Mouse (Mus musculus) frontal cortex, postnatal 14 days (tissue): ENCODE data around the gene Hist1h3d.
A peak's percentile ranks its signal among the peaks of the same experiment; 100 is the strongest.
"Not testable (repeated sequence)": the region's sequence is repeated elsewhere in the genome, so short reads cannot be mapped to it uniquely, and the experiment has no call there.

ENCODE experiments used
- DNase-seq, 2 experiments: peaks; one replicate each; pipeline ENCODE4 v3.0.0; 2022; ENCODE audit warnings: low spot score in 2 of 2

Gene Hist1h3d

DNA sequence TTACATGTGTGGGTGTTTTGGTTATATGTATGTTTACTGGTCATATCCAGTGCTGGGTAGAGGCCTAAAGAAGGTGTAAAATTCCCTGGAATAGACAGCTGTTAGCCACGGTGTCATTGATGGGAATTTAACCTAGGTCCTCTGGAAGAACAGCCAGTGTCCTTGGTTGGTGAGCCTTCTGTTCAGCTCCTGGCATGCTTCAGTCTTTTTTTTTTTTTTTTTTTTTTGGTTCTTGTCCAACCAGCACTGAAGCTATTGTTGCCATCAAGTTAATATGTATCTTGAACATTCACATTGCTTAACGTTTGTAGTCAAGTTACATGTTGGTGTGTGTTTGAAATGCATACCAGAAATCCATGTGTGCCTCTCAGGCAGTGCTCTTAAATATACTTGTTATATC, 11.1 kb upstream of the Hist1h3d start:
- no peak for DNase-seq

DNA sequence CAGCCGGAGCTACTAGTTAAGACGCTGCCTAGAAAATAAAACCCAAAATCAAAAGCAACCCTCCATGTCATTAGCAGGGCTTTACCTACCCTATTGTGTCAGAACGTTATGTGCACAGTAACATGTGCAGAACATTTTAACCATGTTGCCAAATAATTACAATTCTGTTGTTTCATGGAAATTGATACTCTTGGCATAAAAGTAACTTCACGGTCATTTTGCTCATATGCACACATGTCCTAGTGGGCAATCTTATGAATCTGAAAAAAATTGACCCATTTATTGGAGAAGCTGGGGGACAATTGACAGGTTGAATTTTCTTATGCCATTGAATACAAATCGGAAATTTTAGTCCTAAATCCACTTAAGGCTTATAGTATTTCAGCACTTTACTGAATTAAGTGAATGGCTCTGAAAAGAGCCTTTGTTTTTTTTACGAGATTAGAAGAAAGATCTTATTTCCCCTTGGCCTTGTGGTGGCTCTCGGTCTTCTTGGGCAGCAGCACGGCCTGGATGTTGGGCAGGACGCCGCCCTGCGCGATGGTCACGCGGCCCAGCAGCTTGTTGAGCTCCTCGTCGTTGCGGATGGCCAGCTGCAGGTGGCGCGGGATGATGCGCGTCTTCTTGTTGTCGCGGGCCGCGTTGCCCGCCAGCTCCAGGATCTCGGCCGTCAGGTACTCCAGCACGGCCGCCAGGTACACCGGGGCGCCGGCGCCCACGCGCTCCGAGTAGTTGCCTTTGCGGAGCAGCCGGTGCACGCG, 5.1 kb upstream of the Hist1h3d start:
- not testable (repeated sequence) for DNase-seq

- DNase-seq, result peak; percentile 64 to 67
These were observed 4.5 kb upstream of the Hist1h3d start, which contains the start of the genes Hist1h2ae and Hist1h2bg for GRCm38 (mm10) chr13:23571022-23571503. Gene Hist1h2ae (minus strand): TSS chr13:23571220. Gene Hist1h2bg (plus strand): TSS chr13:23571396.

DNA sequence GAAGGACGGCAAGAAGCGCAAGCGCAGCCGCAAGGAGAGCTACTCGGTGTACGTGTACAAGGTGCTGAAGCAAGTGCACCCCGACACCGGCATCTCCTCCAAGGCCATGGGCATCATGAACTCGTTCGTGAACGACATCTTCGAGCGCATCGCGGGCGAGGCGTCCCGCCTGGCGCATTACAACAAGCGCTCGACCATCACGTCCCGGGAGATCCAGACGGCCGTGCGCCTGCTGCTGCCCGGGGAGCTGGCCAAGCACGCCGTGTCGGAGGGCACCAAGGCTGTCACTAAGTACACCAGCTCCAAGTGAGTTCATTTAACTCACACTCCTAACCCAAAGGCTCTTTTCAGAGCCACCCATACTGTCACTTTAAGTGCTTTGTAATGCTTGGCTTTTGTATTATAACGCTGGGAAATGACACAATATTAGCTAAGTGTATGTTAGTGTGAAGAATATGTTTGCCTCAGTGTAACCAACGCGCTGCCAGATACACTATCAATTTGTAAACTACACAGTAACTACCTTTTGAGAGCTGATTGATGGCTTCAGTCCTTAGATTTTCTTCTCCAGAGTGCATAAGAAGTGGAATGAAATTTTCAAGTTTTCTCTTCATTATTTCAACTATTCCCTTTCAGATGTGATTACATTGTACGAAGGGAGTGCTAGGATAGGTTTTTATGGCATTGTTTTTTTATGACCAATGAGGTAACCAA, 3.9 kb upstream of the Hist1h3d start:
- not testable (repeated sequence) for DNase-seq

DNA sequence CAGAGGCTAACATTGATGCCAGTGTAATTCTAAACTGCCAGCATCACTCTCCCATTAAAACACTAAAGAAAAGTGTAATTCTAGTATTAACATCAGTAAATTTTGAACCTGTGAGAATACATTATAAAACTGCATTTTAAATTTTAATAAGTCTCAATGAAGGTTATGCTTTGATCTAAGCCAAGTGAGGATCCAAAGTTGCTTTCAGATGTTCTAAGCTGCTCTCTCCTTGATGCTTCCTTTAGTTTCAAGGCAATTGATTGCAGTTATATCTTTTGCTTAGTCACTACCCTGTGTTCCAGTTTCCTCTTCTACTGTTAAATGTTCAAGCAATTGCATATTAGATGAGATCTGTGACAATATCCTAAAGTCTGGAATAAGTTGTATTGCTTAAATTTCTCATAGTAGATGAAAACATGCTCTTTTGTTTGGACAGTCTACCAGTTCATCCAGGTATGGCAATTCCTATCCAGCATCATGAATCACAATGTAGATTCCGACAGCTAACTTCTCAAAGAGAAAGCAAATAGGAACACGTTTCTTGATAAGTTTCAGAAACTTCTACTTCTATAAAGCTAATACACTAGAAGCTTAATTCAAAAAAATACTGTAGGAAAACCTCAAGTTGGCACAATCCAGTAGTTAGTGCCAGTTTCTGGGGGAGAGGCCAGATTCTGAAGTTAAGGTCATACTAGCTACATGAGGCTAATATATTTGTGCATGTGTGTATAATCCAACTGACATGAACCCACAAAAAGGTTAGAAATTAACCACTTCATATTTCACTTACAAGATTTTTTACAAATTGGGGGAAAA, 3.1 kb upstream of the Hist1h3d start:
- DNase-seq, result no peak

DNA sequence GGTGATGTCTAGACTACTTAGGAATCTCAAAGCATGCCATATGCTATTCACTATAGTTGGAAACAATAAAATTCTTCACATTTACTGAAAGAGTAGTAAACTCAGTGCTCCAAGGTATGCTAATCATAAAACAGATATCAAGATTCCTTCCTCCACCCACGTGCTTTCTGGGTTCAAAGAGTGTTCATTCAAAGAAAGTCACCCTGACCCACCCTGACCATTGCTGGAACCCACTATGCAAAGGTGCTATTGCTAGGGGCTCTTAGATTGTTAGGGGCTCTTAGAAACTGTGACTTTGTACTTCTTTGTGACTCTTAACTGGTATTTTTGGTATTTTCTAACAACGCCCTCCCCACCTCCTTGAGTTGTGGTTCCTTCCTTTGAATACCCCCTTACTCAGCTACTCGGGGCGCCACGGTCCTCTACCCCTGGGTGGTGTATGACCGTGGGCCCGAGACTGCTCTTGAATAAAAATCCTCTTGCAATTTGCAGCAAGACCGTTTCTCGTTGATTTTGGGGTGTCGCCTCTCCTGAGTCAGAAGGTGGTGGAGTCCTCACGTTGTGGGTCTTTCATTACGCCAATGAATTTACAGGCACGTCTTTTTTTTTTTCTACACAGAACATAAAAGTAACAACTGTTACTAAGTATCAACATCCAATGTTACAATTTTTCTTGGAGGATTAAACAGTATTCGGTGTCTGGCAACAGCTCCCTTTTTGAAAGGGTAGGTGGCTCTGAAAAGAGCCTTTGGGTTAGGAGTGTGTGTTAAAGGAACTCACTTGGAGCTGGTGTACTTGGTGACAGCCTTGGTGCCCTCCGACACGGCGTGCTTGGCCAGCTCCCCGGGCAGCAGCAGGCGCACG, 2.3 kb upstream of the Hist1h3d start:
- DNase-seq, result not testable (repeated sequence)

DNA sequence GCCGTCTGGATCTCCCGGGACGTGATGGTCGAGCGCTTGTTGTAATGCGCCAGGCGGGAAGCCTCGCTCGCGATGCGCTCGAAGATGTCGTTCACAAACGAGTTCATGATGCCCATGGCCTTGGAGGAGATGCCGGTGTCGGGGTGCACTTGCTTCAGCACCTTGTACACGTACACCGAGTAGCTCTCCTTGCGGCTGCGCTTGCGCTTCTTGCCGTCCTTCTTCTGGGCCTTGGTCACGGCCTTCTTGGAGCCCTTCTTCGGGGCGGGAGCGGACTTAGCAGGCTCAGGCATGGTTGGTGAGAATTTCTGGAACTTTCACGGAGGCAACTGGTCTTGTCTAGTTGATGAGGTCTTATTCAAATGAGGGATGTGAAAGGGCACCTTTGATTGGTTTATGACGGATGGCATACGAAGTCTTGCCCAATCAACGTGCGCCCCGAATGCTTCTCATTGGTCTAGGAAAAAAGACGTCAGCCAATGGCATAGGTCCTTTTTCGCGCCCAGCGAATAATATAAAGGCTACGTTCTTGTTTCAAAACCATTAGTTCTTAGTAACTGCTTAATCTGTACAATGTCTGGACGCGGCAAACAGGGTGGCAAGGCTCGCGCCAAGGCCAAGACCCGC, 1.6 kb upstream of the Hist1h3d start, which contains the start of the genes Hist1h2bf and Hist1h2ad:
Gene Hist1h2bf, minus strand, starts transcription at position 299 of the 627 bp plus-strand sequence.
Gene Hist1h2ad, plus strand, starts transcription at position 484 of the 627 bp plus-strand sequence.
- DNase-seq, result peak; percentile 91 to 96

GRCm38 (mm10) chr13:23574546-23575170, 905 bp upstream of the Hist1h3d start:
- not testable (repeated sequence) for DNase-seq

- not testable (repeated sequence) for DNase-seq
These were observed 326 bp downstream of the Hist1h3d start for GRCm38 (mm10) chr13:23575864-23576313.

- DNase-seq, result no peak
These were observed 853 bp downstream of the Hist1h3d start for GRCm38 (mm10) chr13:23576351-23576881.

- no peak for DNase-seq
These were observed 1.5 kb downstream of the Hist1h3d start for GRCm38 (mm10) chr13:23576906-23577639.

DNA sequence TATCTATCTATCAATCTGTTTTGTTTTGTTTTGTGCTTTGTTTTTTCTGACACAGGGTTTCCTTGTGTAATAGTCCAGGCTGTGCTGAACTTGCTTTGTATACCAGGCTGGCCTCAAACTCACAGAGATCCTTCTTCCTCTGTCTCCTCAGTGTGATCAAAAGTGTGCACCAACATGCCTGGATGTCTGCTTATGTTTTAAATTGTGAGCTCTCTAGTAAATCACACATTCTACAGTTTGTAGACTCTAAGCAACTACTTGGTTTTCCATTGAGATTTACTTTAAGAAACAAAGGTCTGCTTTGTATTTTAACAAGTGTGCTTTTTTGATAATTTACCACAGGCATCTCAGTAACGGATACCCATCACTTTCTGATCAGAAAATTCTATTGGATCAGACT, 2.3 kb downstream of the Hist1h3d start:
- no peak for DNase-seq

DNA sequence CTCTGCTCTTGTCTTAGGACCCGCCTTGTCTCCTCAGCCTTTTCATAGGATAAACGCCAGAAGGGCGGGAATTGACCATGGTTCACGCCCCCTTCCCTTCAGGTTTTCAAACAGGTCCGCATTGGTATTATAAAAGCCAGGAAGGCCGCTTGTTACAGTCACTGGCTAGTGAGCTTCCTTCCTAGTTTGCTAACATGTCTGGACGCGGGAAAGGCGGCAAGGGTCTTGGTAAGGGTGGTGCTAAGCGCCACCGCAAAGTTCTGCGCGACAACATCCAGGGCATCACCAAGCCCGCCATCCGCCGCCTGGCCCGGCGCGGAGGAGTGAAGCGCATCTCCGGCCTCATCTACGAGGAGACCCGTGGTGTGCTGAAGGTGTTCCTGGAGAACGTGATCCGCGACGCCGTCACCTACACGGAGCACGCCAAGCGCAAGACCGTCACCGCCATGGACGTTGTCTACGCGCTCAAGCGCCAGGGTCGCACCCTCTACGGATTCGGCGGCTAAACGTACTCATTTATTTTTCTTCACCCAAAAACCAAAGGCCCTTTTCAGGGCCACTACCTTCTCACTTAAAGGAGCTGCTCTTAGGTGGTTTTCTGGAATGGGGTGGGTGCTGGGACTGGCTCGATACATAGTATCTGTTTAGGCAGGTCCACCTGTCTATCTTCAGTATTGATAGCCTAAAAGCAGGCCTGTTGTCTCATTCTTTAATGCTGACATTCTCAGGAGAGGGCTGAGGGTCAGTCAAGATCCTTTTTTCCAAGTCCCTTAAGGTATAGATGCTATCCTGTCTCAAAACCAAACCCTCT, 6.0 kb downstream of the Hist1h3d start, which contains the start of gene Hist1h4d:
Gene Hist1h4d, plus strand, starts transcription at position 191 of the 811 bp plus-strand sequence.
- peak; percentile 97 for DNase-seq

- DNase-seq, result no peak
These were observed 6.9 kb downstream of the Hist1h3d start for GRCm38 (mm10) chr13:23582219-23583056.

DNA sequence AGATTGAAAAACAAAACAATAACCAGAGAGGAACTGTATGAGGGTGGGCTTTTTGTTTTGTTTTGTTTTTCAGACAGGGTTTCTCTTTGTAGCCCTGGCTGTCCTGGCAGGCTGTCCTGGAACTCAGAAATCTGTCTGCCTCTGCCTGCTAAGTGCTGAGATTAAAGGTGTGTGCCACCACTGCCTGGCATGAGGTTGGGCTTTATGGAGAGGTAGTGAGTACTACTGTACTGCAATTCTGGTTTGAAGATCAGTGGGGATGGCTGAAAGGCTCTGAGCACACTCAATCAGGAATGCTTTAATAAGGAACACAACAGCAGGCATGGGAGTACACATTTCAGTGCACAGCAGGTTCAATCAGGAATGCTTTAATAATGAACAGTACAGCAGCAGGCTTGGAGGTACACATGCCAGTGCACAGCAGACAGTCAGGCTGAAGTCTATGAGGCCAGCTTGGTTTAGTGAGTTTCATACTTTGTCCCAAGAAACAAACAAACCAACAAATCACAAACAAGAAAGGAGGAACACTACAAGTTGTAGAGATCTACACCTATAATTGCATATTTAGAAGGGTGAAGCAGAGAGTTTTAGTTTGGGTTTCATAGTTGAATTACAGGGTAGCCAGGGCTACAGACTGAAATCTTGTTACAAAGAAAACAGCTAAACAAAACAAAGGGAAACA, 8.0 kb downstream of the Hist1h3d start:
- DNase-seq, result no peak

DNA sequence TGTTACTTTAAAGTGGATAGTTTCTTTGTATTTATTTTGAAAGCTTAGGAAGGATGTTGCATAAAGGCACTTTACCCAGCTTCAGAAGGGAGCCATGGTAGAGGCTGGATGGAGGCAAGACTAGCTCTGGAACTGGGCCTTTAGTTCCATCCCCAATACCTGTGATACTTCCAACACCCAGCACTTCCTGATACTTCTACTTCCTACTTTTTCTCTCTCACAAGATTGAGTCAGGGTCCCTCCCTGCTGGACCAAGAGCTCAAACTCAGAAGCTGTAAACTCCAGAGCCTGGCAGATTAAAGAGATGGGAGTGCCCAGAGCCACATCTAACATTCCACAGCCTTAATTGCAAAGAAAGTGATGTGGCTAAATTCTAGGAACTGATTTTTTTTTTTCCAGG, 8.8 kb downstream of the Hist1h3d start:
- no peak for DNase-seq
